Mouse (Mus musculus) adrenal gland, adult 10 weeks (tissue): Measurements from ENCODE around the gene Hyou1. TPM values are rescaled to one million over a fixed set of nuclear protein-coding genes. Genes with fewer than 3 reads are reported as not detected.

Experiments
- polyA plus RNA-seq: library from polyadenylated mRNA; stranded (reverse); fragments of 350-450 nt; fragmentation: Illumina TruSeq; extraction: RNeasy Lipid Tissue Mini Kit (QIAGEN cat#74804); gene quantifications from one replicate; pipeline ENCODE4 v1.2.3, GENCODE M21; 2014; ENCODE audit warnings: low read depth, low replicate concordance

Gene Hyou1
- polyA plus RNA-seq, result 25.3 TPM

DNA sequence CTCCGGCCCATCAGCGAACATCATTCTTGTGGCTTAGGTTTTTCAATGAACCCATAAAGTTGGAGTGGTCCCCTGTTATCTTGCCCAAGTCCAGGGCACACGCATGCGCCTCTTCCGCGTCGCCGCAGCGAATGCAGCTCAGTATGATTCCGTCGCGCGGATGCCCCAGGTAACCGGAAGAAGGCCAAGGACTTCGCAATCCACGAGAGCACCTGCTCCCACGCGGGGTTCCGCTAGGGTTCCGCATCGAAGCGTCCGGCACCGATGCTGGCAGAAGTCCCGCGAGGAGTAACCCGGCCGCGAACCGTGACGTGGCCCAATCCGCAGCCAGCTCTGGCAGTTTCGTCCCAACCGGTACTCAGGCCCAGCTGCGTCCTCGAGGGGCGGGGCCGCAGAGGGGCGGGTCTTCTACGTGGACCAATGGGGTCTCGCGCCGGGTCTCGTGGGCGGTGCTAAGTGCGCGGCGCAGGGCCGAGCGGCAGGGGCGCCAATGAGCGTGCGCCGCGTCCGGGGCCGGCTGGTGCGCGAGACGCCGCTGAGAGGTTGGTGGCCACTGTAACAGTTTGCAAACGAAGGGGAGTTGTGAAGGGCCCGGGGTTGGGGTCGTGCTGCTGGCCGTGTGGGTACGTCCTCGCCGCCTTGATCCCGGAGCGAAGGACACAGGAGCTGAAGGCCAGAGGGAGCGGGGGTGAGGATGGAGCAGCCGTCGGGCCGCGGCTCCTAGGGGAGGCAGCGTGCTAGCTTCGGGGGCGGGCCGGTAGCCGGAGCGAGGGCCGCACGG lies at the start of gene Hyou1:
Gene Hyou1, plus strand, starts transcription at position 437 of the 781 bp plus-strand sequence.

DNA sequence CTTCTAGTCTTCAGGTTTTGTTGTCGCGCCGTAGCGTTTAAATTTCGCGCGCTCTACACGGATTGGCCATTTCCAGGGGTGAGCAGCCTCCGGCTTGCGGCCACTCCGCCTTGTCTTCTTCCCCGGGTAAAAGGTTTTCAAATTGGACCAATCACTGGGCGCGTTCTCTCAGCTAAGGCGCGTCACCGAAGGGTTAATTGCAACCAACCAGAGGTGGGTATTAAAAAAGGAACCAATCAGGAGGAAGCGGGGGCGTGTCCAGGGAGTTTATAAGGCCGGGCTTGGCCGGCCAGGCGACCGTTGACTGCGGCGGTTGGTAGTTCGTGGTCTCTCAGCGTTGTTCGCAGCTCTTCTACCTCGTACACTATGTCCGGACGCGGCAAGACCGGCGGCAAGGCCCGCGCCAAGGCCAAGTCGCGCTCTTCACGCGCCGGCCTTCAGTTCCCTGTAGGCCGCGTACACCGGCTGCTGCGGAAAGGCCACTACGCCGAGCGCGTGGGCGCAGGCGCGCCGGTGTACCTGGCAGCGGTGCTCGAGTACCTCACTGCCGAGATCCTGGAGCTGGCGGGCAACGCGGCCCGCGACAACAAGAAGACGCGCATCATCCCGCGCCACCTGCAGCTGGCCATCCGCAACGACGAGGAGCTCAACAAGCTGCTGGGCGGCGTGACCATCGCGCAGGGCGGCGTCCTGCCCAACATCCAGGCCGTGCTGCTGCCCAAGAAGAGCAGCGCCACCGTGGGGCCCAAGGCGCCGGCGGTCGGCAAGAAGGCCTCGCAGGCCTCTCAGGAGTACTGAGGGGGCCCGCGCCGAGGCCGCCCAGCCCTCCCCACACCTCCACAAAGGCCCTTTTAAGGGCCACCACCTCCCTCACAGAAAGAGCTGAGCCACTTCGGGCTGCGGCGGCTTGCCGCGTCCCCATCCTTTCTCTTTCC lies 44.6 kb upstream of the Hyou1 start, which contains the start of gene H2afx:
Gene H2afx, plus strand, starts transcription at position 299 of the 935 bp plus-strand sequence.

DNA sequence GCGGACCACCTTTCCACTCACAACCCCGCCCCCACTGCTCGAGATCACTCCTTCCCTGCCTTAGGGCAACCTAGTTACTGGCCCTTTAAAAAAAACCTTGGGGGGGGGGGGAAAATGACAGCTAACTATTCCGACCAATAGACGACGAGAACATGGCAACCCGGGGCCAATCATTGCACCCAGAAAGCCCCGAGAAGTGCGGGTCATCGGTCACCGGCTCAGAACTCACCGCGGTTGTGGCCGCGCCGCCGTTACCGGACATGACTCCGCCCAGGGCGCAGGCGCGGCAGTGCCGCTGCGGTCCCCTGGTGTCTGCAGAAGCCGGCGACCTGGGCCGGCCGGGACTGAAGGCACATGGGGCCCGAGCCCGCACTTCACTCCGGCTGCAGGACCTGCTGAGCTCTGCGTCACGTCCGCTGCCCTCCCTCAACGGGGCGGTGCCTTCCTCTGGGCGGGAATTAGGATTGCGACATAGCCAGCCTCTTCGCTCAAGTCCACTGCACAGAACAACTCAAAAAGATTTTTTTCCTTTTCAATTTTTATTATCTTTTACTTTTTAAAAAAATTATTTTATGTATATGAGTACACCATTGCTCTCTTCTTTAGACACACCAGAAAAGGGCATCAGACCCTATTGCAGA lies 35.4 kb upstream of the Hyou1 start, which contains the start of gene Hmbs:
Gene Hmbs, minus strand, starts transcription at position 448 of the 641 bp plus-strand sequence.

DNA sequence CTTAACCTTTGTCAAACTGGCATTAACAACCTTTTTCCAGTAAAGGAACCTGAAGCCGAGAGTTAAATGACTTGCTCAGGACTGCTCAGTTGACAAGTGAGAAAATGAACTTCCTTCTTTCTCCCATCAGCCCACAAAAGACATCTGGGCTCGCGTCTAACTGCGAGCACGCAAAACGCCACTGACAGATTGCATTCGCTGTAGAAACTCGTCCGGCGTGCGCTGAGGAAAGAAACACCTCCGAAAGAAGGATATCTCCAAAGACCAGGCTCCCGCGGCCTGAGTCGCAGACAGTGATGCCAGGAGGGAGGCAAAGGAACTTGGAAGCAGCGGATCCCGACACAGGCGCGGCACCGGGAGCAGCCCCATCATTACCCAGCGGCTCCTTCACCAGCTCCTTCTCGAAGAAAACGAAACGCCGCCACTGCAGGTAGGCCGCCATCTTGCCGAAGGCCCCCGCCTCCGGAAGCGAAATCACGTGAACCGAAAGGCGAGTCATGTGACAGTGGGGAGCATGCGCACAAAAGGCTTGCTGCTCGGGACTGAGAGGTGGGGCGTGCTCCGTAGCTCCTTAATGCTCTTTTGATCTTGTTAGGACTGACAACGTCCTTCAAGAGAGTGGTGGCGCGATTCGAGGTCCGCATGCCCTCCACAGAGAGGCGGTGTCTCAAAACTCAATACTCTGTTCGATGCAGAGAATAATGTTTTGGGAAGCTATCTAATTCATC lies 17.9 kb upstream of the Hyou1 start, which contains the start of gene Vps11:
Gene Vps11, minus strand, starts transcription at position 481 of the 728 bp plus-strand sequence.

DNA sequence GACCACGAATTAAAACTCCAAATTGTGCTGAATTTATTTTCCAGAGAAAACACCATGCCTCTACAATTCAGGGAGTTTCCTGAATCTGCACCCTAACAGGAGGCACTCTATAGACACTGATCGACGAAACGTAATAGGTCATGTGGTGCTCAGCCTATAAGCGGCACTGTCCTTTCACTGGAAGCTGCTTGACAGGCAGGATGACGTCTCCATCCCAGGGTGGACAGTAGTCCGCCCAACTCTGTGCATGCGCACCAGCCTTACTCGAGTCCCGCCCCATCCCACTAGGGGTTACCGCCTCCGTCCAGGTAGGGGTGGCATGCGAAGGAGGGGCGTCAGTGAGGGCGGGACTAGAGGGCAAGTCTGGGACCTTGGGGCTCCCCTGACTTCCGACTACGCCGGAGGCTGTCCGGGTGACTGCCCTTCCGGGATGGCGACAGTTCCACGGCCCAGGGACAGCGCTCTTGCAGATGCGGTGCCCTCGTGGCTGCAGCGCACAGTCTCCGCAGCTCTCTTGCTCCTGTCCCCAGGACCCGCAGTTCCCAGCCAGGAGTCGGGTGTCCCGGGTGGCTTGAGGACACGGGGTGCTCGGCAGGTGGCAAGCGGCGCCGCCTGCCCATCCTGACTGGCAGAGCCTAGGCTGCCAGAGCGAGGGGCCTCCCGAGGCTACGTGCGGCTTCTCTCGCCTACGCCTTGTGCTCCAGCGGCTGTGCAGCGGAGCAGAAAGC lies 17.6 kb downstream of the Hyou1 start, which contains the start of gene Slc37a4:
Gene Slc37a4, plus strand, starts transcription at position 169 of the 728 bp plus-strand sequence.

DNA sequence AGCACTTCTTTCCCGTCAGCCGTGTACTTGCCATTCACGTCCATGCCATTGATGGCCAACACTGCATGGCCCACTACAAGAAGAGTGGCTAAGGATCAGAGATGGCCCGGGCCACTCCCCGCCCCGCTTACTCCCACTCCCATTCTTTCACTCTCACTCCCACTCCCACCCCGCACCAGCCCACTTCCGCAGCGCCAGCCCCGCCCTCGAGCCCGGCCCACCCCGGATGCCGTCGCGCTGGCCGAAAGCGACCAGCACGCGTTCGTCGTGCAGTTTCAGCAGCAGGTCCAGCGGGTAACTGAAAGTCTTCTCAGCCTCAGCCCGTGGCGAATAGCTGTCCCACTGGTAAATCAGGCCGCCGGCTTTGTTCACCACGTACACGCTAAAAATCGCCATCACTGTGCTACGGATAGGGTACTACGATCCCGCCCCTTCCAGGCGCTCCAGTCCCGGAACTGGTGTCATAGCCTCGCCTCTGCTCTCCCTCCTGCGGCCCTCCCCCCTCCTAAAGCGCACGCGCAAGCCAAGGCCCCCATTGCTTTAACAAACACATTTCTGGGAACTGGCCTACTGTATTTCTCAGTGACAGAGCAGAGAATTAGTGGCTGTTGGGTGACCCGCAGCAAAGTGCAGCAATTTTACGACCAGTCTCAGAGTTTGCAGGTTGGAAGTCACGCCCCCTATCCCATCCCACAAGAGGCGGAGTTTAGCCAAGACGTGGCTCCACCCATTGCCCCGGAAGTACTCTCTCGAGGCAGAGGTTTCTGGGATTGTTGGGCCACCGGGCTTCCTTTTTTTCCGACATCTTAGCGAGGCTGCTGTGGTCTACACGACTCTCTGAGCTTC lies 27.8 kb downstream of the Hyou1 start, which contains the start of the genes Rps25 and Trappc4:
Gene Rps25, plus strand, starts transcription at position 234 of the 846 bp plus-strand sequence.
Gene Trappc4, minus strand, starts transcription at position 695 of the 846 bp plus-strand sequence.

DNA sequence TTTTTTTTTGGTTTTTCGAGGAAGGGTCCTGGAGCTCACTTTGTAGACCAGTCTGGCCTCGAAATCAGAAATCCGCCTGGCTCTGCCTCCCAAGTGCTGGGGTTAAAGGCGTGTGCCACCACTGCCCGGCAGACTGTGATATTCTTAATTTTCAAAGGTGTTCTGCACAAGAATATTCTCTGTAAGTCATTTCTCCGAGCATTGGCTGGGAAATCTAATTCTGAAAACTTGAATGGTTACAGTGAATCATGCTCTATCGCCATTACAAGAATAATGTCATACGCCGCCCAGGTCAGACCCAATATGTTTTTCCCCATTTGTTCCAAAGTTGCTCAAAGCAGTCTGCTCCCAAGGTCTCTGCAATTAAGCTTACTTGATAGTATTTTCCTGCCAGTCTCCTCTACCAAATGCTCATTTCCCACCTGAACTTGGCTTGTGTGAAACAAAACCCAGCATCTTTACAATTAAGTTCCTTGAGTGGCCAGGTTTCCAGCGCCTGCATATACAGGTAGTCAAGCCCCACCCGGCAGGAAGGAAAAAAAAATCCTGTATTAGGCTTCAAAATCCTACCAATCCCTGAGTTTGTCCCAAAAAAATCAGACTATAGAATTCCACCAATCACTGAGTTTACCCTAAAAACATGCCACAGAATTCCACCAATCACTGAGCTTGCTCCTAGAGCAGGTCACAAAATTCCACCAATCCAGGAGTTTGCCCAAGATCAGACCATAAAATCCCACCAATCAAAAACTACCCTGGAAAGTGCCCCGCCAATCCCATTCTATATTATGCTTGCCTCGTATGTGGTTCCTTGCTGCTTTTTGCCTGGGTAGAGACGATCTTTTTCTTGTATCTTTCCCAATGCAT lies 39.5 kb downstream of the Hyou1 start, which contains the start of gene Ccdc84:
Gene Ccdc84, minus strand, starts transcription at position 51 of the 867 bp plus-strand sequence.

DNA sequence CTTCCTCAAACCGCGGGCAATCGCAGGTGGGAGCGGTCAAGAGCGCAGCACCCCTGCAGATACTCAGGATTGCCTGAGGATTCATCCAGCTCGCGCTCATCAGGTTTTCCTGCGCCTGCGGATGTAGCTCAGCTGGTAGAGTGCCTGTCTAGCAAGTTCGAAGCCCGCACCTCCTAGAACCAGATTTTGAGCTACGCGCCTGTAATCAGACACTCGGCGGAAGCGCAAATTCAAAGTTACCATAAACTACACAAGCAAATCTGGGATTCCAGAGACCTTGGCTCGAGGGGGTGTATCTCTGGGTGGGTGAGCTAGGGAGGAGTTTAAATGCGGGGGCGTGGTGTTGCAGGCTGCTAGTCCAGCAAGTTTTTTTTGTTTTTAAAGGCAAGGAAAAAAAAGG lies 61.7 kb downstream of the Hyou1 start, which contains the start of gene Foxr1:
Gene Foxr1, minus strand, starts transcription at position 176 of the 400 bp plus-strand sequence.

Other genes starting within 250 kb of the Hyou1 start
- gene Mcam, start 245.0 kb upstream of the Hyou1 start, polyA plus RNA-seq, result 10.1 TPM
- gene Cbl, start 145.4 kb upstream of the Hyou1 start, polyA plus RNA-seq, result 31.5 TPM
- not detected for gene Ccdc153, start 138.8 kb upstream of the Hyou1 start, polyA plus RNA-seq
- gene Pdzd3, start 128.0 kb upstream of the Hyou1 start, polyA plus RNA-seq, result not detected
- gene Nlrx1, start 110.9 kb upstream of the Hyou1 start, polyA plus RNA-seq, result 0.35 TPM
- 1.7 TPM for gene Abcg4, start 90.9 kb upstream of the Hyou1 start, polyA plus RNA-seq
- 17.7 TPM for gene Hinfp, start 73.8 kb upstream of the Hyou1 start, polyA plus RNA-seq
- 2.2 TPM for gene C2cd2l, start 59.2 kb upstream of the Hyou1 start, polyA plus RNA-seq
- gene Dpagt1, start 53.5 kb upstream of the Hyou1 start, polyA plus RNA-seq, result 12.7 TPM
- gene H2afx, start 44.8 kb upstream of the Hyou1 start, polyA plus RNA-seq, result 2.9 TPM
- gene Hmbs, start 35.3 kb upstream of the Hyou1 start, polyA plus RNA-seq, result 50.5 TPM
- 25.8 TPM for gene Vps11, start 17.8 kb upstream of the Hyou1 start, polyA plus RNA-seq
- gene Slc37a4, start 17.4 kb downstream of the Hyou1 start, polyA plus RNA-seq, result 4.2 TPM
- gene Rps25, start 27.6 kb downstream of the Hyou1 start, polyA plus RNA-seq, result 681 TPM
- gene Trappc4, start 28.1 kb downstream of the Hyou1 start, polyA plus RNA-seq, result 64.7 TPM
- 7.0 TPM for gene Ccdc84, start 39.1 kb downstream of the Hyou1 start, polyA plus RNA-seq
- gene Foxr1, start 61.6 kb downstream of the Hyou1 start, polyA plus RNA-seq, result not detected
- gene Upk2, start 75.5 kb downstream of the Hyou1 start, polyA plus RNA-seq, result not detected
- 1.7 TPM for gene Bcl9l, start 103.3 kb downstream of the Hyou1 start, polyA plus RNA-seq
- not detected for gene Cxcr5, start 182.4 kb downstream of the Hyou1 start, polyA plus RNA-seq
- gene Ddx6, start 225.4 kb downstream of the Hyou1 start, polyA plus RNA-seq, result 279 TPM